Mouse (Mus musculus) erythroblast, embryonic 14.5 days (primary cell): ENCODE data around the gene Casc1.

ENCODE experiments used
- GATA1 ChIP-seq: IDR thresholded peaks from 2 replicates; pipeline ENCODE4 v1.6.1; 2012; ENCODE audit warnings: low read length, inconsistent platforms, mixed read lengths
- TAL1 ChIP-seq: IDR thresholded peaks from 3 replicates; pipeline ENCODE4 v1.6.1; 2012; ENCODE audit warnings: low read length, inconsistent platforms, mixed read lengths

DNA sequence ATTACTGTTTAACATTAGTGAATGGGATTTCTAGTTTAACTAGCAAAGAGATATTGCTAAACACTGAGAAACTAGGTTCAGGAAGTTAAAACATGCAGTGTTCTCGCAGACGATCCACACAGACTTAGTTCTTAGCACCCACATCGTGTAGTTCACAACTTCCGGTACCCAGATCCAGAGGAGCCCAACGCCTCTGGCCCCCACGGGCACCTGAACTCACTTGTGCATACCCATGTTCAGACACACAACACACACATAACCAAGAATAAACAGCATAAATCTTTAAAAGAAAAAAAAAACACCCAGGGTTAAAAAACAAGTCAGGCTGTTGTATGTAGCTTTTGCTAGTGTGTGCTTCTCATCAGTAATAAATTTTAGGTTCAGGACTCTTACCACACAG is 6.4 kb downstream of the Casc1 start:
- TF ChIP-seq TAL1 (no peak), GATA1 (no peak)
